Mouse (Mus musculus): ENCODE measurements around the gene Mycbp2.

The Mycbp2 gene

GRCm38 (mm10) chr14:103109971-103110370, 236.6 kb downstream of the Mycbp2 start:
- no peak for ATAC-seq (ENCODE audit: insufficient number of reproducible peaks, low FRiP score, low TSS enrichment)

- ATAC-seq (ENCODE audit: insufficient number of reproducible peaks, low FRiP score, low TSS enrichment), result no peak
These were observed 240.3 kb downstream of the Mycbp2 start for GRCm38 (mm10) chr14:103106301-103106700.

GRCm38 (mm10) chr14:103102731-103103335, 243.8 kb downstream of the Mycbp2 start:
- ATAC-seq (ENCODE audit: insufficient number of reproducible peaks, low FRiP score, low TSS enrichment), result no peak

GRCm38 (mm10) chr14:103102246-103102645, 244.4 kb downstream of the Mycbp2 start:
- ATAC-seq (ENCODE audit: insufficient number of reproducible peaks, low FRiP score, low TSS enrichment), result no peak

GRCm38 (mm10) chr14:103101171-103101570, 245.4 kb downstream of the Mycbp2 start:
- ATAC-seq (ENCODE audit: insufficient number of reproducible peaks, low FRiP score, low TSS enrichment), result no peak

- ATAC-seq (ENCODE audit: insufficient number of reproducible peaks, low FRiP score, low TSS enrichment), result no peak
These were observed 246.3 kb downstream of the Mycbp2 start for GRCm38 (mm10) chr14:103100296-103100695.

GRCm38 (mm10) chr14:103099238-103099933, 247.2 kb downstream of the Mycbp2 start, which contains the start of gene Fbxl3:
Gene Fbxl3 (minus strand): TSS chr14:103099566.
- ATAC-seq (ENCODE audit: insufficient number of reproducible peaks, low FRiP score, low TSS enrichment), result peak; percentile 87

GRCm38 (mm10) chr14:103098587-103099235, 247.9 kb downstream of the Mycbp2 start:
- peak; percentile 87 for ATAC-seq (ENCODE audit: insufficient number of reproducible peaks, low FRiP score, low TSS enrichment)

- no peak for ATAC-seq (ENCODE audit: insufficient number of reproducible peaks, low FRiP score, low TSS enrichment)
These were observed 248.4 kb downstream of the Mycbp2 start for GRCm38 (mm10) chr14:103098213-103098586.

GRCm38 (mm10) chr14:103096621-103097020, 250.0 kb downstream of the Mycbp2 start:
- no peak for ATAC-seq (ENCODE audit: insufficient number of reproducible peaks, low FRiP score, low TSS enrichment)

- no peak for ATAC-seq (ENCODE audit: insufficient number of reproducible peaks, low FRiP score, low TSS enrichment)
These were observed 250.8 kb downstream of the Mycbp2 start for GRCm38 (mm10) chr14:103095826-103096225.

- ATAC-seq (ENCODE audit: insufficient number of reproducible peaks, low FRiP score, low TSS enrichment), result no peak
These were observed 251.6 kb downstream of the Mycbp2 start for GRCm38 (mm10) chr14:103095036-103095435.

- ATAC-seq (ENCODE audit: insufficient number of reproducible peaks, low FRiP score, low TSS enrichment), result no peak
These were observed 252.9 kb downstream of the Mycbp2 start for GRCm38 (mm10) chr14:103093670-103094069.

- no peak for ATAC-seq (ENCODE audit: insufficient number of reproducible peaks, low FRiP score, low TSS enrichment)
These were observed 253.4 kb downstream of the Mycbp2 start for GRCm38 (mm10) chr14:103093236-103093635.

- 0 out of 2 replicates have a peak, but pooled peaks have one; percentile 24 for ATAC-seq (ENCODE audit: insufficient number of reproducible peaks, low FRiP score, low TSS enrichment)
These were observed 258.0 kb downstream of the Mycbp2 start for GRCm38 (mm10) chr14:103088624-103089023.

GRCm38 (mm10) chr14:103087846-103088245, 258.8 kb downstream of the Mycbp2 start:
- no peak for ATAC-seq (ENCODE audit: insufficient number of reproducible peaks, low FRiP score, low TSS enrichment)

- ATAC-seq (ENCODE audit: insufficient number of reproducible peaks, low FRiP score, low TSS enrichment), result no peak
These were observed 259.8 kb downstream of the Mycbp2 start for GRCm38 (mm10) chr14:103086671-103087324.

GRCm38 (mm10) chr14:103085840-103086533, 260.6 kb downstream of the Mycbp2 start:
- ATAC-seq (ENCODE audit: insufficient number of reproducible peaks, low FRiP score, low TSS enrichment), result no peak

- ATAC-seq (ENCODE audit: insufficient number of reproducible peaks, low FRiP score, low TSS enrichment), result peak; percentile 94
These were observed 267.2 kb downstream of the Mycbp2 start for GRCm38 (mm10) chr14:103079209-103079977.

Measured in cerebellum, adult (tissue).